Mouse (Mus musculus) thymus, postnatal 25 days (tissue): ENCODE measurements around the gene Dusp1.

Source experiments
- DNase-seq: peaks from one replicate; pipeline ENCODE4 v3.0.0; 2022

The Dusp1 gene

GRCm38 (mm10) chr17:26522711-26523110, 39.2 kb downstream of the Dusp1 start:
- DNase-seq = no peak

GRCm38 (mm10) chr17:26518306-26518705, 43.6 kb downstream of the Dusp1 start:
- DNase-seq = no peak

- no peak for DNase-seq
Observed at GRCm38 (mm10) chr17:26515675-26516074, 46.3 kb downstream of the Dusp1 start.

- no peak for DNase-seq
Observed at GRCm38 (mm10) chr17:26514581-26515030, 47.3 kb downstream of the Dusp1 start.

- no peak for DNase-seq
Observed at GRCm38 (mm10) chr17:26513459-26514290, 48.3 kb downstream of the Dusp1 start.

- DNase-seq = no peak
Observed at GRCm38 (mm10) chr17:26512961-26513360, 49.0 kb downstream of the Dusp1 start.

- no peak for DNase-seq
Observed at GRCm38 (mm10) chr17:26511816-26512774, 49.8 kb downstream of the Dusp1 start.

GRCm38 (mm10) chr17:26511256-26511655, 50.7 kb downstream of the Dusp1 start:
- DNase-seq = no peak

GRCm38 (mm10) chr17:26510146-26511045, 51.5 kb downstream of the Dusp1 start:
- DNase-seq = no peak

GRCm38 (mm10) chr17:26508961-26509771, 52.8 kb downstream of the Dusp1 start:
- peak; percentile 80 for DNase-seq

GRCm38 (mm10) chr17:26508345-26508960, 53.5 kb downstream of the Dusp1 start:
- DNase-seq = peak; percentile 93

GRCm38 (mm10) chr17:26507966-26508344, 54.0 kb downstream of the Dusp1 start:
- DNase-seq = no peak

- peak; percentile 77 for DNase-seq
Observed at GRCm38 (mm10) chr17:26506997-26507871, 54.7 kb downstream of the Dusp1 start.

GRCm38 (mm10) chr17:26506031-26506641, 55.8 kb downstream of the Dusp1 start:
- no peak for DNase-seq

GRCm38 (mm10) chr17:26505181-26505581, 56.7 kb downstream of the Dusp1 start:
- DNase-seq = no peak

- DNase-seq = no peak
Observed at GRCm38 (mm10) chr17:26503981-26504671, 57.8 kb downstream of the Dusp1 start.

GRCm38 (mm10) chr17:26502808-26503671, 58.9 kb downstream of the Dusp1 start:
- DNase-seq = peak; percentile 67

- no peak for DNase-seq
Observed at GRCm38 (mm10) chr17:26501826-26502225, 60.1 kb downstream of the Dusp1 start.
